Mouse (Mus musculus) ovary, postnatal 14 days (tissue): ENCODE measurements around the gene Gm379.

ENCODE experiments used
- DNase-seq: peaks from one replicate; pipeline ENCODE4 v3.0.0; 2022; ENCODE audit warnings: low spot score

The Gm379 gene

GRCm38 (mm10) chrX:108664885-108665284, at the start of gene Gm379:
TSS of gene Gm379 (minus strand) at chrX:108664891.
- no peak for DNase-seq

- DNase-seq, result no peak
Measured at GRCm38 (mm10) chrX:108704312-108704711, 39.6 kb upstream of the Gm379 start.

- no peak for DNase-seq
Measured at GRCm38 (mm10) chrX:108668868-108669267, 4.2 kb upstream of the Gm379 start.

- no peak for DNase-seq
Measured at GRCm38 (mm10) chrX:108621991-108622390, 42.7 kb downstream of the Gm379 start.

GRCm38 (mm10) chrX:108620886-108621285, 43.8 kb downstream of the Gm379 start:
- no peak for DNase-seq
